Mouse (Mus musculus): ENCODE measurements at regions not wholly inside any gene's neighbourhood (a gene's known extent, or its start where the extent isn't known, plus 50 kb on each side); places are given as distances from the start of the nearest gene placed in this dataset.

GRCm38 (mm10) chr4:72329026-72329390, 128.3 kb upstream of the Tle1 start:
- Histone ChIP-seq H3K4me2 (replicated peaks; ENCODE audit: low read depth, low read length) (no peak overlapping the region), H3K27me3 (ENCODE audit: control insufficient read depth, insufficient read depth, low read length) (no peaks in the 10 kb centered on the region), H3K27ac (ENCODE audit: low read depth, low read length) (no peak overlapping the region), H3K36me3 (ENCODE audit: control insufficient read depth, insufficient read depth, low read length) (no peaks in the 10 kb centered on the region), H3K4me1 (replicated peaks; ENCODE audit: control insufficient read depth, insufficient read depth, low read length) (no peaks in the 10 kb centered on the region), H3K9me3 (ENCODE audit: control insufficient read depth, low read length) (no peaks in the 10 kb centered on the region), H3K4me3 (ENCODE audit: low read depth, low read length) (no peak overlapping the region), H3K9ac (ENCODE audit: low read depth, low read length) (no peak overlapping the region)
- ATAC-seq (ENCODE audit: low FRiP score), result no peak
- no peak for DNase-seq (ENCODE audit: low spot score)

- 85% methylated on average over 2 of the region's 2 CpGs for WGBS
- no peaks in the 10 kb centered on the region for H3K27me3 ChIP-seq (ENCODE audit: control insufficient read depth, insufficient read depth, low read length)
- no peak overlapping the region for H3K27ac ChIP-seq (ENCODE audit: low read depth, low read length)
- DNase-seq (ENCODE audit: low spot score) (no peak), ATAC-seq (ENCODE audit: low FRiP score) (no peak)
- no peaks in the 10 kb centered on the region for H3K36me3 ChIP-seq (ENCODE audit: control insufficient read depth, insufficient read depth, low read length)
- no peak overlapping the region for H3K4me2 ChIP-seq (replicated peaks; ENCODE audit: low read depth, low read length)
- no peaks in the 10 kb centered on the region for H3K4me1 ChIP-seq (replicated peaks; ENCODE audit: control insufficient read depth, insufficient read depth, low read length)
- H3K9ac ChIP-seq (ENCODE audit: low read depth, low read length), result no peak overlapping the region
- no peaks in the 10 kb centered on the region for H3K9me3 ChIP-seq (ENCODE audit: control insufficient read depth, low read length)
- H3K4me3 ChIP-seq (ENCODE audit: low read depth, low read length), result no peak overlapping the region
These were observed 127.7 kb upstream of the Tle1 start for GRCm38 (mm10) chr4:72328282-72329025.

- H3K9me3 ChIP-seq (ENCODE audit: control insufficient read depth, low read length), result no peaks in the 10 kb centered on the region
- H3K27ac ChIP-seq (ENCODE audit: low read depth, low read length), result no peak overlapping the region
- H3K27me3 ChIP-seq (ENCODE audit: control insufficient read depth, insufficient read depth, low read length), result no peaks in the 10 kb centered on the region
- DNase-seq (ENCODE audit: low spot score) (no peak), ATAC-seq (ENCODE audit: low FRiP score) (no peak)
- H3K4me3 ChIP-seq (ENCODE audit: low read depth, low read length), result no peak overlapping the region
- H3K9ac ChIP-seq (ENCODE audit: low read depth, low read length), result no peak overlapping the region
- no peaks in the 10 kb centered on the region for H3K4me1 ChIP-seq (replicated peaks; ENCODE audit: control insufficient read depth, insufficient read depth, low read length)
- no peak overlapping the region for H3K4me2 ChIP-seq (replicated peaks; ENCODE audit: low read depth, low read length)
- no peaks in the 10 kb centered on the region for H3K36me3 ChIP-seq (ENCODE audit: control insufficient read depth, insufficient read depth, low read length)
These were observed 124.2 kb upstream of the Tle1 start for GRCm38 (mm10) chr4:72324913-72325312.

- no peak overlapping the region for H3K4me2 ChIP-seq (replicated peaks; ENCODE audit: low read depth, low read length)
- H3K4me1 ChIP-seq (replicated peaks; ENCODE audit: control insufficient read depth, insufficient read depth, low read length), result no peaks in the 10 kb centered on the region
- no peaks in the 10 kb centered on the region for H3K27me3 ChIP-seq (ENCODE audit: control insufficient read depth, insufficient read depth, low read length)
- H3K9ac ChIP-seq (ENCODE audit: low read depth, low read length), result no peak overlapping the region
- no peaks in the 10 kb centered on the region for H3K36me3 ChIP-seq (ENCODE audit: control insufficient read depth, insufficient read depth, low read length)
- DNase-seq (ENCODE audit: low spot score) (no peak), ATAC-seq (ENCODE audit: low FRiP score) (no peak)
- 51% methylated on average over 1 of the region's 1 CpGs for WGBS
- no peak overlapping the region for H3K27ac ChIP-seq (ENCODE audit: low read depth, low read length)
- H3K9me3 ChIP-seq (ENCODE audit: control insufficient read depth, low read length), result no peaks in the 10 kb centered on the region
- no peak overlapping the region for H3K4me3 ChIP-seq (ENCODE audit: low read depth, low read length)
These were observed 84.5 kb upstream of the Tle1 start for GRCm38 (mm10) chr4:72285112-72285675.

GRCm38 (mm10) chr4:72250531-72250930, 49.8 kb upstream of the Tle1 start:
- no peak overlapping the region for H3K4me2 ChIP-seq (replicated peaks; ENCODE audit: low read depth, low read length)
- no peaks in the 10 kb centered on the region for H3K27me3 ChIP-seq (ENCODE audit: control insufficient read depth, insufficient read depth, low read length)
- DNase-seq (ENCODE audit: low spot score) (no peak), ATAC-seq (ENCODE audit: low FRiP score) (no peak)
- H3K4me1 ChIP-seq (replicated peaks; ENCODE audit: control insufficient read depth, insufficient read depth, low read length), result no peaks in the 10 kb centered on the region
- no peak overlapping the region for H3K9ac ChIP-seq (ENCODE audit: low read depth, low read length)
- WGBS, result 91% methylated on average over 1 of the region's 1 CpGs
- no peaks in the 10 kb centered on the region for H3K36me3 ChIP-seq (ENCODE audit: control insufficient read depth, insufficient read depth, low read length)
- H3K4me3 ChIP-seq (ENCODE audit: low read depth, low read length), result no peak overlapping the region
- H3K9me3 ChIP-seq (ENCODE audit: control insufficient read depth, low read length), result no peaks in the 10 kb centered on the region
- H3K27ac ChIP-seq (ENCODE audit: low read depth, low read length), result no peak overlapping the region

All from hindbrain, embryonic 11.5 days (tissue).